Mouse (Mus musculus) G1E (cell line): ENCODE data around the gene Nme6. TPM values are rescaled to one million over a fixed set of nuclear protein-coding genes. Genes with fewer than 3 reads are reported as not detected.
A peak's percentile ranks its signal among the peaks of the same experiment; 100 is the strongest.

Experiments
- ATAC-seq: 2 replicates; pipeline ENCODE4 v1.8.0; 2016; ENCODE audit warnings: mild to moderate bottlenecking; ENCODE audit not compliant: insufficient number of reproducible peaks, poor library complexity, low FRiP score, severe bottlenecking; ENCODE audit errors: extremely low read depth
- DNase-seq: peaks from one replicate; pipeline ENCODE4 v3.0.0; 2012; ENCODE audit warnings: low spot score
- H3K27me3 ChIP-seq: 2 replicates; pipeline ENCODE4 v1.6.1; 2012; ENCODE audit warnings: mild to moderate bottlenecking, low read length, inconsistent platforms; ENCODE audit not compliant: insufficient read depth
- H3K36me3 ChIP-seq: replicated peaks from 2 replicates; pipeline ENCODE3; 2012; ENCODE audit warnings: mild to moderate bottlenecking, inconsistent platforms
- H3K4me1 ChIP-seq: 2 replicates; pipeline ENCODE4 v1.6.1; 2012; ENCODE audit warnings: low read depth, low read length, inconsistent platforms, mixed read lengths; ENCODE audit not compliant: insufficient read depth
- H3K4me3 ChIP-seq: 2 replicates; pipeline ENCODE4 v1.5.1; 2012; ENCODE audit warnings: low read depth, mild to moderate bottlenecking, inconsistent platforms, low read length, moderate library complexity, mixed read lengths
- H3K9me3 ChIP-seq: replicated peaks from 2 replicates; pipeline ENCODE4 v1.6.1; 2012; ENCODE audit warnings: inconsistent platforms
- CTCF ChIP-seq: IDR thresholded peaks from 2 replicates; pipeline ENCODE4 v1.5.1; 2012; ENCODE audit warnings: low read depth, low read length, inconsistent platforms, mixed read lengths
- GATA1 ChIP-seq: IDR thresholded peaks from 2 replicates; pipeline ENCODE4 v1.6.1; 2012; ENCODE audit warnings: borderline replicate concordance, low read length, inconsistent platforms, mixed read lengths
- GATA2 ChIP-seq: IDR thresholded peaks from 2 replicates; pipeline ENCODE4 v1.6.1; 2012; ENCODE audit warnings: low read depth, low read length, inconsistent platforms, borderline replicate concordance
- POLR2AphosphoS5 ChIP-seq: IDR thresholded peaks from 2 replicates; pipeline ENCODE4 v1.6.1; 2012; ENCODE audit warnings: low read depth, low read length, inconsistent platforms; ENCODE audit not compliant: insufficient replicate concordance
- TAL1 ChIP-seq: conservative IDR thresholded peaks from 2 replicates; pipeline ENCODE4 v1.6.1; 2012; ENCODE audit warnings: low read depth, low read length, inconsistent platforms, mixed read lengths
- polyA plus RNA-seq: library from polyadenylated mRNA; stranded (reverse); fragments of >175 nt; gene quantifications from 2 replicates; pipeline ENCODE4 v1.2.3, GENCODE M21; 2012
- total RNA-seq, 2 experiments: library from RNA; stranded (forward) in 1 of 2; stranded (reverse) in 1 of 2; fragments of 200-1000 nt in 1 of 2; fragments of >200 nt in 1 of 2; fragmentation: Nextera tagmentation in 1 of 2; gene quantifications; 2 replicates each; pipeline ENCODE4 v1.2.3; 2014 to 2017

Nme6 gene
- total and polyA plus RNA-seq, 3 experiments: 13.6 to 45.6 (median 33.4) TPM

DNA sequence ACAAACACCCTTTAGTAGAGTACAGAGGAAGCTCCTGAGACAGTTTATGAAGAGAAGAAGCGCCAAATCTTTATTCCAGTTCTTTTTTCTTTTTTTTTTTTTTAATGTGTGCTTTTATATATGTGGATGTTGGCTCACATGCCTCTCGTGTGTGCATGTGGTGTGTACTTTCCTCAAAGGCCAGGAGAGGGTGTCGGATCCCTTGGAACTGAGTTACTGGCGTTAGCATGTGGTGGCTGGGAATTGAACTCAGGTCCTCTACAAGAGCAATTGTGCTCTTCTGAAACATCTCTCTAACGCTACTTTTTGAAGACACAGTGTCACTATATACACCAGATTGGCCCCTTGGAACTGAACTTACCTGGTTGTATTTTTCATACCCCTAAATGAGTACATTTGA is 45.1 kb downstream of the Nme6 start:
- Histone ChIP-seq H3K27me3 (no peaks in the 10 kb centered on the region), H3K36me3 (peaks cover 59% of the 10 kb centered on the region), H3K4me3 (peak overlapping the region; percentile 100), H3K9me3 (no peaks in the 10 kb centered on the region), H3K4me1 (peaks cover 43% of the 10 kb centered on the region)
- TF ChIP-seq POLR2AphosphoS5: no peak
- TF ChIP-seq GATA2: no peak
- TF ChIP-seq TAL1: no peak
- no peak for TF ChIP-seq GATA1
- no peak for TF ChIP-seq CTCF
- ATAC-seq: no peak
- DNase-seq: no peak

DNA sequence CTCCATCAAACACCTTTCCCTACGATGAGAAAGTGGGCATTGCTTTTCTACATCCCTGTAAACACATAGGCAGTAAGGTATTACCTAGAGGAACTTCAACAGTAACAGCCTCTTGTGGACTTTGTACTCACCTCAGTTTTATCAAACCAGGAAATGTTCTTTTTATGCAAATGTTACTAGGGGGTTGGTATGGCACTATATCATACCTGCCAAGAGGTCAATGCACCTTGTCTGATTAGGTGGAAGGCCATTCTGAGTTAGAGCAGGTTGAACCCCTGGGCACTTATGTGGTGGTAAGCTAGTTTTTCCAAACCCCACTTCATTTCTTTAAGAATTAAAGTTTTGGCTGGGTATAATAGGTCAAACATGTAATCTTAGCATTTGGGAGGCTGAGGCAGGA is 46.8 kb downstream of the Nme6 start:
- no peak for DNase-seq
- H3K36me3 ChIP-seq: peaks cover 75% of the 10 kb centered on the region
- TF ChIP-seq GATA1 (no peak), POLR2AphosphoS5 (no peak), CTCF (no peak), TAL1 (no peak), GATA2 (no peak)
- H3K9me3 ChIP-seq: no peaks in the 10 kb centered on the region
- no peak for ATAC-seq
- H3K4me1 ChIP-seq: peaks cover 55% of the 10 kb centered on the region
- H3K4me3 ChIP-seq: no peak overlapping the region
- H3K27me3 ChIP-seq: no peaks in the 10 kb centered on the region

DNA sequence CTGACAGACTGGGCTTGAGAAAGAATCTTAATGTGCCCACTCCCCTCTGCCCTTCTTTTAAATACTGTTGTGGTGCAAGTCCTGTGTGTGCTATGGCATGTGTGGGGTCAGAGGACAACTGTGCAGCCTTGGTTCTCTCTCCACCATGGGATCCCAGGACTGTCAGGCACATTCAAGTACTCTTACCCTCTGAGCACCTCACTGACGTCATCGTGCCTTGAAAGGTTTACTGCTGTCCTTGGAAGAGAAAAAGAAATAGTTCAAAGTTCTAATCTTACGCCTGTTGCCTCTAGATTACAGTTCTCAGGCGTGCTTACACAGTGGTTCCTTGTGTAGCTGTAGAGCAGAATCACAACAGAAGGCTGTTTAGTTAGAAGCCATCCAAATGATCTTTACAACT is 53.7 kb downstream of the Nme6 start:
- ATAC-seq (no peak), DNase-seq (no peak)
- H3K4me3 ChIP-seq: no peak overlapping the region
- H3K27me3 ChIP-seq: no peaks in the 10 kb centered on the region
- H3K4me1 ChIP-seq: peaks cover 53% of the 10 kb centered on the region
- H3K9me3 ChIP-seq: no peaks in the 10 kb centered on the region
- no peak for TF ChIP-seq TAL1
- TF ChIP-seq CTCF: no peak
- no peak for TF ChIP-seq GATA2
- no peak for TF ChIP-seq POLR2AphosphoS5
- TF ChIP-seq GATA1: no peak
- H3K36me3 ChIP-seq: peaks cover 100% of the 10 kb centered on the region

DNA sequence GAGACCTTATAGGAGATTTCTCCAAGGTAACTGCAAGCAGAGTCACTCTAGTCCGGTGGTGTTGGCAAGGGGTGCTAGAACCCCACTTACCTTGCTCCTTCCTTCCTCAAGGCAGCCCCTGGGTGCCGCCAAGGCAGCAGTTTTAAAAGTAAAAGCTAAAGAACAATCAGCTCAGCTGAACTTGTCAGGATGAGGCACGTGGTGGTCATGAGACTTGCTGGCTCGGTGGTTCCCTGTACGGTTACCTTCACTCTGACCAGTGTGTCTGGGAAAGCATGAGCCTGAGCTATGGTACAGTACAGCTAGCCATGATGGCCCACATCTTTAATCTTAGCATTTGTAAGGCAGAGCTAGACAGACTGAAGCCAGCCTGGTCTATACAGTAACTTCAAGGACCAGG is 54.8 kb downstream of the Nme6 start:
- no peak for ATAC-seq
- H3K4me1 ChIP-seq: peaks cover 55% of the 10 kb centered on the region
- no peaks in the 10 kb centered on the region for H3K9me3 ChIP-seq
- DNase-seq: no peak
- peaks cover 100% of the 10 kb centered on the region for H3K36me3 ChIP-seq
- TF ChIP-seq POLR2AphosphoS5 (no peak), CTCF (no peak), GATA1 (no peak), GATA2 (no peak), TAL1 (no peak)
- no peaks in the 10 kb centered on the region for H3K27me3 ChIP-seq
- H3K4me3 ChIP-seq: no peak overlapping the region

DNA sequence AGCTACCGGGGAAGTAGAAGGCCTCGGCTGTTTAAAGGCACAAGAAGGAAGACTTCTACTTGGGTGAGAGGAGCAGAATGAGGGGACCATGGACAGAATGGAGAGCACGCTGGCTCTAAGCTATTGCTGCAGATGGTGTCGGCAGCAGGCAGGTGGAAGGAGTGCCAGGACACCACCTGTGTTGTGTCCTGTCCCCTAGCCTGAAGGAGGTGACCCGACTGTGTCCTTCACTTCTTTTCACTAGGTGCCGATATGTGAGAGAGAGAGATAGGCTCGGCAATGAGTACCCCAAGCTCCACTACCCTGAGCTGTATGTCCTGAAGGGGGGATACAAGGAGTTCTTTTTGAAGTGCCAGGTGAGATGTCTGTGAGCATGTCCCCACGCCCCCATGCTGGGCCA is 59.0 kb downstream of the Nme6 start:
- no peak for ATAC-seq
- H3K4me1 ChIP-seq: peaks cover 37% of the 10 kb centered on the region
- peaks cover 99% of the 10 kb centered on the region for H3K36me3 ChIP-seq
- no peak overlapping the region for H3K4me3 ChIP-seq
- DNase-seq: no peak
- no peaks in the 10 kb centered on the region for H3K9me3 ChIP-seq
- TF ChIP-seq GATA2 (no peak), TAL1 (no peak), GATA1 (no peak), CTCF (no peak), POLR2AphosphoS5 (no peak)
- H3K27me3 ChIP-seq: no peaks in the 10 kb centered on the region

Other genes starting within 250 kb of the Nme6 start
- gene Fbxw24, start 206.7 kb upstream of the Nme6 start, total RNA-seq (2014; fragmentation: Nextera tagmentation): not detected in 2 replicates
- gene Fbxw24, start 206.7 kb upstream of the Nme6 start, total RNA-seq (2017): not detected in 2 replicates
- gene Fbxw24, start 206.7 kb upstream of the Nme6 start, polyA plus RNA-seq: not detected in 2 replicates
- not detected in 2 replicates for gene Fbxw25, start 168.1 kb upstream of the Nme6 start, total RNA-seq (2014; fragmentation: Nextera tagmentation)
- gene Fbxw25, start 168.1 kb upstream of the Nme6 start, total RNA-seq (2017): not detected in 2 replicates
- gene Fbxw25, start 168.1 kb upstream of the Nme6 start, polyA plus RNA-seq: not detected in 2 replicates
- not detected in 2 replicates for gene Fbxw18, start 130.0 kb upstream of the Nme6 start, total RNA-seq (2014; fragmentation: Nextera tagmentation)
- gene Fbxw18, start 130.0 kb upstream of the Nme6 start, total RNA-seq (2017): 0.06 TPM in 1 of 2 replicates, not detected in the other
- gene Fbxw18, start 130.0 kb upstream of the Nme6 start, polyA plus RNA-seq: not detected in 2 replicates
- not detected in 2 replicates for gene Fbxw26, start 86.7 kb upstream of the Nme6 start, total RNA-seq (2014; fragmentation: Nextera tagmentation)
- gene Fbxw26, start 86.7 kb upstream of the Nme6 start, total RNA-seq (2017): 0.11 TPM in 1 of 2 replicates, not detected in the other
- not detected in 2 replicates for gene Fbxw26, start 86.7 kb upstream of the Nme6 start, polyA plus RNA-seq
- not detected in 2 replicates for gene Fbxw27, start 42.1 kb upstream of the Nme6 start, total RNA-seq (2014; fragmentation: Nextera tagmentation)
- 0.33 and 0.41 TPM in 2 replicates for gene Fbxw27, start 42.1 kb upstream of the Nme6 start, total RNA-seq (2017)
- not detected in 2 replicates for gene Fbxw27, start 42.1 kb upstream of the Nme6 start, polyA plus RNA-seq
- gene Spink8, start 20.5 kb upstream of the Nme6 start, total RNA-seq (2014; fragmentation: Nextera tagmentation): not detected in 2 replicates
- 15.7 and 16.0 TPM in 2 replicates for gene Spink8, start 20.5 kb upstream of the Nme6 start, total RNA-seq (2017)
- not detected in 2 replicates for gene Spink8, start 20.5 kb upstream of the Nme6 start, polyA plus RNA-seq
- gene Camp, start 16.9 kb downstream of the Nme6 start, total RNA-seq (2014; fragmentation: Nextera tagmentation): not detected in 2 replicates
- not detected in 2 replicates for gene Camp, start 16.9 kb downstream of the Nme6 start, total RNA-seq (2017)
- gene Camp, start 16.9 kb downstream of the Nme6 start, polyA plus RNA-seq: 0.12 TPM in 1 of 2 replicates, not detected in the other
- gene Cdc25a, start 42.8 kb downstream of the Nme6 start, total RNA-seq (2014; fragmentation: Nextera tagmentation): 37.1 and 38.5 TPM in 2 replicates
- gene Cdc25a, start 42.8 kb downstream of the Nme6 start, total RNA-seq (2017): 44.0 and 46.4 TPM in 2 replicates
- 102 and 128 TPM in 2 replicates for gene Cdc25a, start 42.8 kb downstream of the Nme6 start, polyA plus RNA-seq
- gene Map4, start 98.7 kb downstream of the Nme6 start, total RNA-seq (2014; fragmentation: Nextera tagmentation): 46.8 and 47.5 TPM in 2 replicates
- gene Map4, start 98.7 kb downstream of the Nme6 start, total RNA-seq (2017): 27.2 and 28.3 TPM in 2 replicates
- gene Map4, start 98.7 kb downstream of the Nme6 start, polyA plus RNA-seq: 64.3 and 69.3 TPM in 2 replicates